Mouse (Mus musculus): Measurements from ENCODE around the gene Cyb5r1.

Cyb5r1 gene

DNA sequence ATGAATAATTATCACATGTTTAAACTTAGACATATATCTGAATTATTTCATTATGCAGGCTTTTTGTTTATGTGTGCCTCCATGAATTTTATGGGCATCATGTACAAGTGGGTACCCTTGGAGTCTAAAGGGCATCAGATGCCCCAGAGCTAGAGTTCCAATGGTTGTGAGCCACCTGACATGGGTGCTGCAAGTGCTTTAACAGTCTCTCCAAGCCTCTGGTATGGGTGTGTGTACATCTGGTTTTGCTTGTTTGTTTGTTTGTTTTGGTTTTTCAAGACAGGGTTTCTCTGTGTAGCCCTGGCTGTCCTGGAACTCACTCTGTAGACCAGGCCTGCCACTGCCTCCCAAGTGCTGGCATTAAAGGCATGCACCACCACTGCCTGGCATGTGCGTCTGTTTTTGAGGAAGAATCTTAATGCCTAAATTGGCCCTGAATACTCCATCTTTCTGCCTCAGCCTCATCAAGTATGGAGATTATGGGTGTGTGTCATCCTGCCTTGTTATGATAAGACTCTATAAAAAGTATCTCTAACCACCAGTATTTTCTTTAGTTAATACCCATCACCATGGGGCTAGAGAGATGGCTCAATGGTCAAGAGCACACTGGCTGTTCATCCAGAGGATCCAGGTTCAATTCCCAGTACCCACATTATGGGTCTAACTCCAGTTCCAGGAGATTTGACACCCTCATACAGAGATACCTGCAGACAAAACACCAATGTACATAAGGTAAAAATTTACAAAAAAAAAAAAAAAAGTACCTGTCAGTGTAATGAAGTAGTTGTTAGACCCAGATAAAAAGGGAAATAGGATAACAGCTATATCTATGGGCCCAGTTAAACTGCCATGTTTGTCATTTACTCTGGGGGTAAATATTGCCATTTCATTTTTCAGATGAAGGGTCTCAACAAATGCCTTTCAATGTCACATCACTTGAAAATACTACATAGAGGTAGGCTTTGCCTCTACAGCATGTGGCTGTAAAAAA lies 55.2 kb downstream of the Cyb5r1 start:
- DNase-seq (ENCODE audit: low spot score), result no peak

Measured in yolk sac, embryonic 10.5 days (tissue).